Comparison of ENCODE assay signal across 13 mouse cellular contexts in the genomic region with DNA sequence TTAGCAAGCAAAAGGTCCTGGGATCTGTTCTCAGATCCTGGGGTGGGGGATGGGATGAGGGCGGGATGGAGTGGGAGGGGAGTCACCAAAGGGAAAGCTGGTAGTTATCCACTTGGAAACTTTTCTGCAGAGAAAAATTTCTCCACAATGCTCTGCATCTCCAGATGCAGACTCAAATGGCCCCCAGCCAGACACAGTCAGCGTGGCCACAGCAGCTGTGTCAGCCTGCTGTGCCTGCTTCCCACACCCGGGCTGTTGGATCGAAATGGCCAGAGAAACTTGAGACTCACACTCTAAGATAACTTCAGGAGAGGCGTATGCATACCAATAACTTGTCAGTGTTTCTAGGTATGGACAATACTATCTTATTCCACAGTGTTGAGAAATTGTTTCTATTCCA. TPM values are rescaled to one million over a fixed set of nuclear protein-coding genes. Genes with fewer than 3 reads are reported as not detected.
DNase-seq lines count a peak whose midpoint lies in the region; ATAC-seq and TF ChIP-seq lines count a peak whose summit lies in the region.
"Had no signal": no experiment of that assay in that cellular context is flagged by ENCODE, and none has a peak within 500 bp of the region (broad histone marks: within the 10 kb centered on the region; RNA-seq: fewer than 3 reads in every experiment).

No protein-coding gene starts in this region.

- WGBS in embryonic facial prominence, embryonic 13.5 days, result 49% methylated on average over 5 of the region's 5 CpGs
- WGBS in embryonic facial prominence, embryonic 10.5 days, result 71% methylated on average over 5 of the region's 5 CpGs
- WGBS in stomach, embryonic 14.5 days, result 43% methylated on average over 5 of the region's 5 CpGs
- WGBS in stomach, postnatal 0 days, result 42% methylated on average over 5 of the region's 5 CpGs
- whole genome bisulfite sequencing in stomach, embryonic 15.5 days, result 41% methylated on average over 5 of the region's 5 CpGs

- ATAC-seq in embryonic facial prominence, embryonic 13.5 days (ENCODE audit: insufficient number of reproducible peaks, insufficient read depth, low FRiP score, low TSS enrichment, low read depth), result no peak
- ATAC-seq in stomach, embryonic 14.5 days (ENCODE audit: insufficient number of reproducible peaks, insufficient read depth, low FRiP score, low read depth), result no peak
- ATAC-seq in stomach, postnatal 0 days (ENCODE audit: low FRiP score, low TSS enrichment), result no peak
- ATAC-seq in stomach, embryonic 15.5 days (ENCODE audit: insufficient read depth, low FRiP score, low read depth), result peak; percentile 27; the same call in 1 of the 2 replicates
- no peak for ATAC-seq in inflammation-experienced regulatory T-cells, adult 6 months

- H3K9ac ChIP-seq in embryonic facial prominence, embryonic 13.5 days, result no peak overlapping the region
- no peak overlapping the region for H3K9ac ChIP-seq in stomach, embryonic 14.5 days (replicated peaks; ENCODE audit: low read depth, low read length)
- no peak overlapping the region for H3K9ac ChIP-seq in stomach, postnatal 0 days (ENCODE audit: low read length)
- H3K9ac ChIP-seq in stomach, embryonic 15.5 days, result no peak overlapping the region

- DNase-seq in embryonic facial prominence, embryonic 10.5 days (ENCODE audit: low spot score), result no peak
- no peak for DNase-seq in stomach, postnatal 0 days (ENCODE audit: low spot score)
- peak; percentile 56 to 59 for DNase-seq in heart, postnatal 36 days
- DNase-seq in adrenal gland, adult 2 months, result no peak

- no peak overlapping the region for H3K4me3 ChIP-seq in embryonic facial prominence, embryonic 13.5 days
- H3K4me3 ChIP-seq in embryonic facial prominence, embryonic 10.5 days, result no peak overlapping the region
- no peak overlapping the region for H3K4me3 ChIP-seq in stomach, embryonic 14.5 days (ENCODE audit: low read depth, low read length)
- no peak overlapping the region for H3K4me3 ChIP-seq in stomach, postnatal 0 days (ENCODE audit: low read depth, low read length)
- no peak overlapping the region for H3K4me3 ChIP-seq in stomach, embryonic 15.5 days (replicated peaks)
- H3K4me3 ChIP-seq: forebrain, embryonic 10.5 days; layer of hippocampus, adult 2 months had no signal

- no peak overlapping the region for H3K4me2 ChIP-seq in embryonic facial prominence, embryonic 13.5 days
- no peak overlapping the region for H3K4me2 ChIP-seq in stomach, embryonic 14.5 days (replicated peaks; ENCODE audit: low read depth, low read length)
- H3K4me2 ChIP-seq in stomach, postnatal 0 days (replicated peaks; ENCODE audit: low read depth), result no peak overlapping the region
- H3K4me2 ChIP-seq in stomach, embryonic 15.5 days, result no peak overlapping the region
- H3K4me2 ChIP-seq: liver, embryonic 11.5 days had no signal

- no peaks in the 10 kb centered on the region for H3K36me3 ChIP-seq in embryonic facial prominence, embryonic 13.5 days
- H3K36me3 ChIP-seq in embryonic facial prominence, embryonic 10.5 days (replicated peaks), result no peaks in the 10 kb centered on the region
- H3K36me3 ChIP-seq in stomach, embryonic 14.5 days (ENCODE audit: control insufficient read depth, insufficient read depth, low read length), result no peaks in the 10 kb centered on the region
- H3K36me3 ChIP-seq in stomach, postnatal 0 days (ENCODE audit: control insufficient read depth, insufficient read depth, low read length), result no peaks in the 10 kb centered on the region
- no peaks in the 10 kb centered on the region for H3K36me3 ChIP-seq in stomach, embryonic 15.5 days
- H3K36me3 ChIP-seq: forebrain, embryonic 10.5 days had no signal

- no peak for TF ChIP-seq CTCF in stomach, postnatal 0 days (IDR thresholded peaks at IDR 0.05; ENCODE audit: low read depth)

- no peaks in the 10 kb centered on the region for H3K9me3 ChIP-seq in embryonic facial prominence, embryonic 13.5 days
- H3K9me3 ChIP-seq in embryonic facial prominence, embryonic 10.5 days, result no peaks in the 10 kb centered on the region
- H3K9me3 ChIP-seq in stomach, embryonic 14.5 days (ENCODE audit: control insufficient read depth, low read depth, low read length), result no peaks in the 10 kb centered on the region
- no peaks in the 10 kb centered on the region for H3K9me3 ChIP-seq in stomach, postnatal 0 days (ENCODE audit: control insufficient read depth, low read length)
- no peaks in the 10 kb centered on the region for H3K9me3 ChIP-seq in stomach, embryonic 15.5 days
- H3K9me3 ChIP-seq: forebrain, embryonic 10.5 days had no signal

- no peaks in the 10 kb centered on the region for H3K27me3 ChIP-seq in embryonic facial prominence, embryonic 13.5 days
- no peaks in the 10 kb centered on the region for H3K27me3 ChIP-seq in embryonic facial prominence, embryonic 10.5 days (replicated peaks; ENCODE audit: low read depth, poor library complexity, severe bottlenecking)
- H3K27me3 ChIP-seq in stomach, embryonic 14.5 days (ENCODE audit: control insufficient read depth, insufficient read depth, low read length), result no peaks in the 10 kb centered on the region
- no peaks in the 10 kb centered on the region for H3K27me3 ChIP-seq in stomach, postnatal 0 days (ENCODE audit: control insufficient read depth, insufficient read depth, low read length)
- 0 out of 2 replicates have a peak, but pooled peaks cover 4% of the 10 kb centered on the region for H3K27me3 ChIP-seq in stomach, embryonic 15.5 days (replicated peaks)

- H3K4me1 ChIP-seq in embryonic facial prominence, embryonic 13.5 days, result peaks cover 15% of the 10 kb centered on the region
- H3K4me1 ChIP-seq in embryonic facial prominence, embryonic 10.5 days, result 0 out of 2 replicates have a peak, but pooled peaks cover 4% of the 10 kb centered on the region
- no peaks in the 10 kb centered on the region for H3K4me1 ChIP-seq in stomach, embryonic 14.5 days (ENCODE audit: control insufficient read depth, insufficient read depth, low read length)
- no peaks in the 10 kb centered on the region for H3K4me1 ChIP-seq in stomach, postnatal 0 days (replicated peaks; ENCODE audit: control insufficient read depth, insufficient read depth)
- H3K4me1 ChIP-seq in stomach, embryonic 15.5 days, result no peaks in the 10 kb centered on the region

- TF ChIP-seq EP300 in stomach, postnatal 0 days (optimal IDR thresholded peaks at IDR 0.05), result no peak

- peak overlapping the region; percentile 33; the same call in 1 of the 2 replicates for H3K27ac ChIP-seq in embryonic facial prominence, embryonic 13.5 days
- no peak overlapping the region for H3K27ac ChIP-seq in embryonic facial prominence, embryonic 10.5 days (replicated peaks)
- peak overlapping the region; percentile 22; the same call in 1 of the 2 replicates for H3K27ac ChIP-seq in stomach, embryonic 14.5 days (ENCODE audit: low read length)
- no peak overlapping the region for H3K27ac ChIP-seq in stomach, postnatal 0 days (replicated peaks)
- H3K27ac ChIP-seq in stomach, embryonic 15.5 days, result peak overlapping the region; percentile 21; the same call in 1 of the 2 replicates
- H3K27ac ChIP-seq: forebrain, embryonic 10.5 days; layer of hippocampus, adult 2 months had no signal

- intact Hi-C loops in heart, postnatal 36 days (cut with DNase I), result loop anchor here (5.0 to 10.0 kb wide), 5 partner anchors 69 to 619 kb away; a partner anchor contains a TSS

RNA-seq across cellular contexts. Expression of a gene that starts 45.9 kb away (rescaled TPM):
- polyA plus RNA-seq in embryonic facial prominence, embryonic 13.5 days (2015; fragmentation: Nextera tagmentation; extraction: Ambion mirVana), result 32.7 and 34.0 TPM in 2 replicates
- 17.6 and 17.9 TPM in 2 replicates for polyA plus RNA-seq in embryonic facial prominence, embryonic 10.5 days (2016; fragmentation: Nextera tagmentation; extraction: Ambion mirVana)
- 43.4 and 47.1 TPM in 2 replicates for polyA plus RNA-seq in stomach, embryonic 14.5 days (2014; fragmentation: Nextera tagmentation; extraction: Ambion mirVana)
- polyA plus RNA-seq in stomach, postnatal 0 days (2015; fragmentation: Nextera tagmentation; extraction: Ambion mirVana), result 23.3 and 26.9 TPM in 2 replicates
- total RNA-seq in heart, postnatal 36 days (2021), result 10 to 100 TPM; 35.4 to 43.5 TPM
- polyA plus RNA-seq in stomach, embryonic 15.5 days (2015; fragmentation: Nextera tagmentation; extraction: Ambion mirVana), result 36.0 and 38.9 TPM in 2 replicates
- 10 to 100 TPM; 49.8 to 65.3 (median 61.3) TPM for polyA plus RNA-seq in inflammation-experienced regulatory T-cells, adult 6 months (2017; shearing (Covaris generic))
- total RNA-seq in adrenal gland, adult 2 months (2021), result 10 to 100 TPM; 47.0 to 62.9 TPM
- 12.4 and 13.8 TPM in 2 replicates for polyA plus RNA-seq in adrenal gland, adult 2 months (2012; rRNA removed)

RNA-seq across cellular contexts. Expression of a gene that starts 46.2 kb away (rescaled TPM):
- polyA plus RNA-seq in embryonic facial prominence, embryonic 13.5 days (2015; fragmentation: Nextera tagmentation; extraction: Ambion mirVana), result not detected in 2 replicates
- polyA plus RNA-seq in embryonic facial prominence, embryonic 10.5 days (2016; fragmentation: Nextera tagmentation; extraction: Ambion mirVana), result not detected in 2 replicates
- polyA plus RNA-seq in stomach, embryonic 14.5 days (2014; fragmentation: Nextera tagmentation; extraction: Ambion mirVana), result not detected in 2 replicates
- not detected in 2 replicates for polyA plus RNA-seq in stomach, postnatal 0 days (2015; fragmentation: Nextera tagmentation; extraction: Ambion mirVana)
- total RNA-seq in heart, postnatal 36 days (2021), result not detected
- polyA plus RNA-seq in stomach, embryonic 15.5 days (2015; fragmentation: Nextera tagmentation; extraction: Ambion mirVana), result not detected in 2 replicates
- polyA plus RNA-seq in inflammation-experienced regulatory T-cells, adult 6 months (2017; shearing (Covaris generic)), result not detected
- not detected for total RNA-seq in adrenal gland, adult 2 months (2021)
- polyA plus RNA-seq in adrenal gland, adult 2 months (2012; rRNA removed), result not detected in 2 replicates
- total RNA-seq: hematopoietic stem cell, adult 5-6 weeks; layer of hippocampus, adult 2 months; midbrain, postnatal 0 days had no signal
- polyA plus RNA-seq: forebrain, embryonic 10.5 days; liver, embryonic 11.5 days; midbrain, postnatal 0 days had no signal

Comparison
In these comparisons a context has a peak if more than half of its experiments do, and no peak if none do; other contexts are left out.
1. H3K27ac ChIP-seq: peak in embryonic facial prominence, embryonic 13.5 days (single experiment), stomach, embryonic 14.5 days (single experiment) and stomach, embryonic 15.5 days (single experiment); none in embryonic facial prominence, embryonic 10.5 days (single experiment) and stomach, postnatal 0 days (single experiment).
2. DNase-seq: peak in heart, postnatal 36 days (2 of 2); none in embryonic facial prominence, embryonic 10.5 days (single experiment), stomach, postnatal 0 days (single experiment) and adrenal gland, adult 2 months (single experiment).